Mouse (Mus musculus) liver, embryonic 13.5 days (tissue): ENCODE data around the gene Slc22a7. TPM values are rescaled to one million over a fixed set of nuclear protein-coding genes. Genes with fewer than 3 reads are reported as not detected.

ENCODE experiments used
- polyA plus RNA-seq: library from polyadenylated mRNA; unstranded; fragments of >200 nt; fragmentation: Nextera tagmentation; extraction: Ambion mirVana; gene quantifications from 2 replicates; pipeline ENCODE4 v1.2.1, GENCODE M21; 2015

Slc22a7 gene
- polyA plus RNA-seq, 1 experiment from 2014 or later, result not detected

Other genes with a start within 250 kb of the Slc22a7 start
- 19.0 and 23.9 TPM in 2 replicates for gene Polh, start 235.8 kb downstream of the Slc22a7 start, polyA plus RNA-seq
- gene Xpo5, start 235.7 kb downstream of the Slc22a7 start, polyA plus RNA-seq, result 19.0 and 23.5 TPM in 2 replicates
- gene Polr1c, start 190.4 kb downstream of the Slc22a7 start, polyA plus RNA-seq, result 49.0 and 49.9 TPM in 2 replicates
- gene Yipf3, start 190.4 kb downstream of the Slc22a7 start, polyA plus RNA-seq, result 39.8 and 41.8 TPM in 2 replicates
- gene Lrrc73, start 184.9 kb downstream of the Slc22a7 start, polyA plus RNA-seq, result 0.06 and 0.10 TPM in 2 replicates
- gene Tjap1, start 155.4 kb downstream of the Slc22a7 start, polyA plus RNA-seq, result 11.2 and 12.1 TPM in 2 replicates
- 0.09 TPM in 1 of 2 replicates, not detected in the other for gene Dlk2, start 141.0 kb downstream of the Slc22a7 start, polyA plus RNA-seq
- 1.6 and 1.7 TPM in 2 replicates for gene Abcc10, start 110.1 kb downstream of the Slc22a7 start, polyA plus RNA-seq
- 1.2 and 1.4 TPM in 2 replicates for gene Zfp318, start 54.7 kb downstream of the Slc22a7 start, polyA plus RNA-seq
- not detected in 2 replicates for gene Crip3, start 9.5 kb downstream of the Slc22a7 start, polyA plus RNA-seq
- 0.02 TPM in 2 replicates for gene Ttbk1, start 49.2 kb upstream of the Slc22a7 start, polyA plus RNA-seq
- 34.6 and 35.1 TPM in 2 replicates for gene Dnph1, start 58.3 kb upstream of the Slc22a7 start, polyA plus RNA-seq
- gene Cul9, start 107.9 kb upstream of the Slc22a7 start, polyA plus RNA-seq, result 0.44 and 0.84 TPM in 2 replicates
- gene Srf, start 117.7 kb upstream of the Slc22a7 start, polyA plus RNA-seq, result 2.9 and 3.2 TPM in 2 replicates
- gene Ptk7, start 191.0 kb upstream of the Slc22a7 start, polyA plus RNA-seq, result 8.0 and 9.1 TPM in 2 replicates
- 5.8 TPM in 2 replicates for gene Klc4, start 207.6 kb upstream of the Slc22a7 start, polyA plus RNA-seq
- 91.5 and 97.5 TPM in 2 replicates for gene Mrpl2, start 207.8 kb upstream of the Slc22a7 start, polyA plus RNA-seq
- 10.9 and 12.4 TPM in 2 replicates for gene Cul7, start 211.9 kb upstream of the Slc22a7 start, polyA plus RNA-seq
- 31.7 and 31.9 TPM in 2 replicates for gene Rrp36, start 235.9 kb upstream of the Slc22a7 start, polyA plus RNA-seq
- gene Mea1, start 240.3 kb upstream of the Slc22a7 start, polyA plus RNA-seq, result 65.2 and 67.8 TPM in 2 replicates
- 73.1 and 75.6 TPM in 2 replicates for gene Klhdc3, start 242.5 kb upstream of the Slc22a7 start, polyA plus RNA-seq